Mouse (Mus musculus) retina, adult 2 months (tissue): Measurements from ENCODE around the gene Atrnl1.
"Not testable (repeated sequence)": the region's sequence is repeated elsewhere in the genome, so short reads cannot be mapped to it uniquely, and the experiment has no call there.

Experiments used
- DNase-seq: peaks from one replicate; pipeline ENCODE4 v3.0.0-alpha.2; 2012; ENCODE audit warnings: low read depth, low spot score

Gene Atrnl1

GRCm38 (mm10) chr19:57686596-57686995, 75.8 kb downstream of the Atrnl1 start:
- no peak for DNase-seq

GRCm38 (mm10) chr19:57692566-57692965, 81.7 kb downstream of the Atrnl1 start:
- DNase-seq: no peak

- DNase-seq: not testable (repeated sequence)
Measured at GRCm38 (mm10) chr19:57696781-57697180, 85.9 kb downstream of the Atrnl1 start.

- DNase-seq: no peak
Measured at GRCm38 (mm10) chr19:57713138-57713537, 102.3 kb downstream of the Atrnl1 start.

GRCm38 (mm10) chr19:57724920-57725319, 114.1 kb downstream of the Atrnl1 start:
- no peak for DNase-seq

GRCm38 (mm10) chr19:57725326-57725725, 114.5 kb downstream of the Atrnl1 start:
- DNase-seq: no peak

GRCm38 (mm10) chr19:57727009-57727408, 116.2 kb downstream of the Atrnl1 start:
- no peak for DNase-seq

- DNase-seq: no peak
Measured at GRCm38 (mm10) chr19:57737475-57737874, 126.6 kb downstream of the Atrnl1 start.

GRCm38 (mm10) chr19:57745579-57745978, 134.7 kb downstream of the Atrnl1 start:
- DNase-seq: peak; percentile 8

GRCm38 (mm10) chr19:57746553-57746952, 135.7 kb downstream of the Atrnl1 start:
- no peak for DNase-seq

GRCm38 (mm10) chr19:57752189-57752588, 141.4 kb downstream of the Atrnl1 start:
- no peak for DNase-seq

GRCm38 (mm10) chr19:57762526-57762925, 151.7 kb downstream of the Atrnl1 start:
- no peak for DNase-seq

- no peak for DNase-seq
Measured at GRCm38 (mm10) chr19:57764576-57765371, 153.9 kb downstream of the Atrnl1 start.

GRCm38 (mm10) chr19:57767051-57767450, 156.2 kb downstream of the Atrnl1 start:
- no peak for DNase-seq

GRCm38 (mm10) chr19:57768661-57769060, 157.8 kb downstream of the Atrnl1 start:
- DNase-seq: no peak

- no peak for DNase-seq
Measured at GRCm38 (mm10) chr19:57782366-57783089, 171.7 kb downstream of the Atrnl1 start.

GRCm38 (mm10) chr19:57786699-57787098, 175.9 kb downstream of the Atrnl1 start:
- no peak for DNase-seq

- DNase-seq: no peak
Measured at GRCm38 (mm10) chr19:57802207-57802606, 191.4 kb downstream of the Atrnl1 start.

- no peak for DNase-seq
Measured at GRCm38 (mm10) chr19:57802771-57803482, 192.1 kb downstream of the Atrnl1 start.

GRCm38 (mm10) chr19:57803483-57803820, 192.6 kb downstream of the Atrnl1 start:
- DNase-seq: no peak

- no peak for DNase-seq
Measured at GRCm38 (mm10) chr19:57808363-57808762, 197.5 kb downstream of the Atrnl1 start.

GRCm38 (mm10) chr19:57814291-57814690, 203.5 kb downstream of the Atrnl1 start:
- no peak for DNase-seq
